Mouse (Mus musculus) embryonic fibroblast, embryonic 13.5 days (primary cell): ENCODE measurements around the gene Prkaca. TPM values are rescaled to one million over a fixed set of nuclear protein-coding genes. Genes with fewer than 3 reads are reported as not detected.

ENCODE experiments used
- H3K27ac ChIP-seq: 2 replicates; pipeline ENCODE4 v1.5.1; 2012; ENCODE audit warnings: low read length, control low read depth, inconsistent platforms; ENCODE audit not compliant: insufficient read depth
- H3K4me1 ChIP-seq: 2 replicates; pipeline ENCODE4 v1.6.1; 2011; ENCODE audit warnings: low read length; ENCODE audit not compliant: control insufficient read depth, insufficient read depth
- H3K4me3 ChIP-seq: 2 replicates; pipeline ENCODE4 v1.5.1; 2011; ENCODE audit warnings: mild to moderate bottlenecking, control low read depth, low read length; ENCODE audit not compliant: insufficient read depth
- CTCF ChIP-seq: IDR thresholded peaks from 2 replicates; pipeline ENCODE4 v1.5.1; 2011; ENCODE audit warnings: mild to moderate bottlenecking, control low read depth, low read length, moderate library complexity, borderline replicate concordance; ENCODE audit not compliant: insufficient read depth
- POLR2A ChIP-seq: IDR thresholded peaks from 2 replicates; pipeline ENCODE4 v1.6.1; 2011; ENCODE audit warnings: low read depth, mild to moderate bottlenecking, control low read depth, low read length, moderate library complexity
- polyA plus RNA-seq: library from polyadenylated mRNA; stranded (reverse); fragments of >200 nt; gene quantifications from 2 replicates; pipeline ENCODE4 v1.2.4, GENCODE M21; 2011; ENCODE audit warnings: low read depth; ENCODE audit not compliant: missing spikeins, insufficient read length

The Prkaca gene
- polyA plus RNA-seq, 1 experiment, result 122 TPM

GRCm38 (mm10) chr8:84011705-84012498, 39.1 kb downstream of the Prkaca start, which contains the start of gene 2210011C24Rik:
TSS of gene 2210011C24Rik (minus strand) at chr8:84012171.
- Histone ChIP-seq H3K4me3 (peak within 1 kb of the TSS; percentile 41), H3K27ac (no peak within 1 kb of the TSS), H3K4me1 (no peaks in the 10 kb centered on the region)
- no peak for TF ChIP-seq POLR2A
- no peak for TF ChIP-seq CTCF

DNA sequence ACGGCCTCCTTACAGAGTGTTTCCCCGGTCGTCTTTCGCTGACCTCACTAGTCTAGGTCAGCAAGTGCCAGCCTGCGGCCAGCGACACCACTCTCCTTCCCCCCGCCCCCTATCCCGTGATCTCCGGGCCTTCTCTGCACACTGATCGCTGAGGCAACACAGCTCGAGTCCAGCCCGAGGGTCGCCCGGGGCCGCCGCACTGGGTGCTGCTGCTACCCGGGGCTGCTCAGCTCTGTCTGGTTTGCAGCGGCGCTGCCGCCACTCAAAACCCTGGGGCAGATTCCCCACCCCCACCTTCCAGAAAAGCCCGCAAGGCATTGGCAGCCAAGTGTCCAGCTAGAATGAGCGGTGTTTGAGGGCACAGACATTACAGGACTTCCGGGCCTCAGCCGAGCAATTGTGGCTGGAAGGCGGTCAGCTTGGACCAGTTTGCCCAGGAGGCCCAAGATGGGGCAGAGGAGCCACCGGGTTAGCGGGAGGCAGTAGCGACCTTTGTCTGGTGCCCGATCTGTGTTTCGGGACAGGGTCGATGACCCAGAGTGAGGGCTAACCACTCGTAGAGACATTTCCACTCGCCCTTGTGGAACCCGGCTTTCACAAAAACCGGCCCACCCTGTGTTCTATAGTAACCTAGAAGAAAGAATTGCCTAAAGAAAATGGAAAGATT, 39.8 kb downstream of the Prkaca start:
- no peak overlapping the region for H3K4me3 ChIP-seq
- TF ChIP-seq CTCF (no peak), POLR2A (no peak)
- no peak overlapping the region for H3K27ac ChIP-seq
- no peaks in the 10 kb centered on the region for H3K4me1 ChIP-seq

DNA sequence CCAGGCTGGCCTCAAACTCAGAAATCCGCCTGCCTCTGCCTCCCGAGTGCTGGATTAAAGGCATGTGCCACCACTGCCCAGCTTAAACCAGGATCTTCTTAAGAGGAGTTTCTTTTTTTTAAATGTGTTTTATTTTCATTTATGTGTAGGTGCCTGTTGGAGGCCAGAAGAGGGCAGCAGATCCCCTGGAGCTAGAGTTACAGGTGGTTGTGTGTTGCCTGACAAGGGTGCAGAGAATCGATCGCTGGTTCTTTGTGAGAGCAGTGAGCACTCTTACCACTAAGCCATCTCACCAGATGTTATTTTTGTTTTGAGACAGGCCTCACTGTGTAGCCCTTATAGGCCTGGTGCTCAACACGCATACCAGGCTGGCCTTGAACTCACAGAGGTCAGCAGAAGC, 43.0 kb downstream of the Prkaca start:
- Histone ChIP-seq H3K4me1 (no peaks in the 10 kb centered on the region), H3K4me3 (no peak overlapping the region), H3K27ac (no peak overlapping the region)
- TF ChIP-seq CTCF, result no peak
- no peak for TF ChIP-seq POLR2A

- H3K27ac ChIP-seq, result no peak overlapping the region
- TF ChIP-seq POLR2A (no peak), CTCF (no peak)
- no peak overlapping the region for H3K4me3 ChIP-seq
- peaks cover 17% of the 10 kb centered on the region for H3K4me1 ChIP-seq
Measured at GRCm38 (mm10) chr8:84019738-84020137, 46.9 kb downstream of the Prkaca start.

GRCm38 (mm10) chr8:84021096-84021495, 48.3 kb downstream of the Prkaca start, which contains the start of gene Palm3:
TSS of gene Palm3 (plus strand) at chr8:84021471.
- TF ChIP-seq CTCF (no peak), POLR2A (no peak)
- H3K4me3 ChIP-seq, result no peak within 1 kb of the TSS
- peaks cover 17% of the 10 kb centered on the region for H3K4me1 ChIP-seq
- H3K27ac ChIP-seq, result no peak within 1 kb of the TSS

GRCm38 (mm10) chr8:84021569-84021968, 48.8 kb downstream of the Prkaca start:
- no peak overlapping the region for H3K27ac ChIP-seq
- H3K4me3 ChIP-seq, result no peak overlapping the region
- TF ChIP-seq CTCF, result no peak
- TF ChIP-seq POLR2A, result no peak
- peaks cover 17% of the 10 kb centered on the region for H3K4me1 ChIP-seq

DNA sequence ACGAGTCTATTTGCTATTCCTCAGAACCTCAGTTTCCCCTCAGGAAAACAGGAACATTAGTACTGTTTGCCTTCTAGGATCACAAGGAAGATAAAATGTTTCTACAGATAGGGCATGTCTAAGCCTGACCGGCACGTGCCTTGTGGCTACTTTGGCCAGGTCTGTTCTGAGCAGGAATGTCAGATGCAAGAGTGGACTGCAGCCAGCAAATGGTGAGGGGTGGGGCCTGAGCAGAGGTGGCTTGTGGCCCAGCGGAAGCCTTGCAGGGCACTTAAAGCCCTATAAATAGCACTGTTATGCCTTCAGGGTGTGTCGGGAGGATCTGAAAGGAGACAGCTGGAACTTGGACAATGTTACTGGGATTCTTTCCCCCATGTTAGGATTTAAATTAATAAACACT, 50.3 kb downstream of the Prkaca start:
- TF ChIP-seq CTCF (no peak), POLR2A (no peak)
- Histone ChIP-seq H3K27ac (no peak overlapping the region), H3K4me3 (no peak overlapping the region), H3K4me1 (peaks cover 17% of the 10 kb centered on the region)

DNA sequence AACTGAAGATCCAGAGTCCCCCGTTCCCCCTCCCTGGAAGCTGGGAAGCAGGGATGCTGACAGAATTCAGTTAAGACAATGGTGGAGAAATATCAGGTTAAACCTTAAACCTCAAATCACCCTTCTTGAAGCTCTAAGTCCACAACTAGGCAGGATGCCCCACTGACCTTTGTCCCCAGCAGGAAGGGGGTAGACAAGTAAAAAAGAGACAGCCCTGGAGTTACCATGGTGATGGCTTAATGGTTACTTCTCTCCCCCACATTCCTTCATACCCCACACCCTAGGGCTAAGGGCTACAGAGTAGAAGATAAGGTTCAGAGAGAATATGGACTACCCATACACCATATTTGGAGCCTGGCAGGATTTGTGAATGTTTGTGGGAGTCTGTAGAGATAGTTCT, 50.8 kb downstream of the Prkaca start:
- H3K27ac ChIP-seq, result no peak overlapping the region
- peaks cover 17% of the 10 kb centered on the region for H3K4me1 ChIP-seq
- H3K4me3 ChIP-seq, result no peak overlapping the region
- TF ChIP-seq POLR2A (no peak), CTCF (no peak)

DNA sequence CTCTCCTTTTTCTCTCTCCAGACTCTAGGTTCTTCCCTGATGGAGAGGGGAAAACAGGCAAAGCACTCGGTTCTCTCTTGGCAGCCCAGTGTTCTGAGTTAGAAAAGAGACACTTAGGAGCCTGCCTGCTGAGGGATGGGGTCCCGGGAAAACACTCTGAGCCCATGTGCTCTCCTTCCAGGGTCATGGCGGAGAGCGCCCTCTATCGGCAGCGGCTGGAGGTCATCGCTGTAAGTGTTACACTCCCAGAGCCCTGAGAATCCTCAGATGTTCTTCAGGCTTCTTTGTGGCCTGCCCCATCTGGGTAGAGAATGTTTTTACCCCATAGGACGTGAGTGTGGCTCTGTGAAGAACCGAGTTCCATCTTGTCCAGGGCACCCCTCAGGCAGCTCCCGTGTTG, 51.4 kb downstream of the Prkaca start:
- Histone ChIP-seq H3K4me3 (no peak overlapping the region), H3K27ac (no peak overlapping the region), H3K4me1 (peaks cover 17% of the 10 kb centered on the region)
- TF ChIP-seq CTCF (peak; percentile 60; the same call in 1 of the 2 replicates), POLR2A (no peak)

DNA sequence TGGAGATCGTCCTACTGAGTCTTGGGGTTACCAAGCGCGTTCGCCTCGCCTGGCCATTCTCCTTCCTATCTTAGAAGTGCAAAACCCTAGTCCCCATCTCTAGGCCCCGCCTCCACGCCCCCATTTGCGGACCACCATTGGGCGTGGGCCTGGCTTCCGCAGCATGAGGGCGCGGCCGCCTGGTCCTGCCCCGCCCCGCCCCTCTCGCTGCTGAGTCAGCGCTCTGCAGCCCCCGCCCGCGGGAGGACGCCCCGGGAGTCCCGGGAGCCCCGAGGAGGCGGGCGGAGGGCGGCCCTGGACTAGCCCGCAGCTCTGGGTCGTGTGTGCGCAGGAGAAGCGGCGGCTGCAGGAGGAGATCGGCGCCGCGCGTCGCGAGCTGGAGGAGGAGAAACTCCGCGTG, 53.1 kb downstream of the Prkaca start:
- H3K4me1 ChIP-seq, result peaks cover 17% of the 10 kb centered on the region
- peak overlapping the region; percentile 4 for H3K4me3 ChIP-seq
- TF ChIP-seq POLR2A, result no peak
- no peak overlapping the region for H3K27ac ChIP-seq
